Mouse (Mus musculus): ENCODE measurements around the gene Dctn2.
"Not testable (repeated sequence)": the region's sequence is repeated elsewhere in the genome, so short reads cannot be mapped to it uniquely, and the experiment has no call there.

The Dctn2 gene

DNA sequence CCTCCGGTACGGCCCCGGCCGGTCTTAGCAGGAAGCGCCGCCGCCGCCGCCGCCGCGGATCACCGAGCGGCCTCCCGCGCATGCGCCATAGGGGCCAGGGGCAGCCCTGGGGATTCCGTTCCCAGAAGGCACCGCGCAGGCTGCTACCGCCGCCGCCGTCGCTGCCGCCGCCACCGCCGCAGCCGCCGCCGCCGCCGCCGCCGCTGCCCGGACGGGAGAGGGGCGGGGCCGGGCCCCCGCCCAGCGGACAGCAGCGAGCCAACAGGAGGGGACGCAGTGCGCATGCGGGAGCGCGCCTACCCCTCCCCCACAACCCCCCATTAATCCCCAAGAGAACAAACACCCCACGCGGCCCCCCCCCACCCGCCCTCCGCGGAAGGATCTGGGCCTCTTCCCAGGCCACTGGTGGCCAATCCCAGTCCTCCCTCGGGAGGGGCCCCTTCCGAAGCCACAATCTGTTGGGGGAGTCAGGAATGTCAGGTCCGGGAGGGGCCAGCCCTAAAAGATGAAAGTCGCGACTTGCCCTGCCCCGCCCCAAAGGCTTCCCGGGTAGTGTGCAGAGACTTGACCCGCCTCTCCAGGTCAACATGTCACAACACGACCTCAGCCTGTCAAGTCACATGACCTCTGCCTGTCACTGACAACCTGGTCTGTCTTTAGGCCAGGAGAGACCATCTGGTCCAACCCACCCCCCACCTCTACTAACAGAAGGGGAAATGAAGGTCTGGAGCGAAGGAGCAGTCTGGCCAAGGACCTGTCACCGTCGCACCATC, 22.8 kb downstream of the Dctn2 start, which contains the start of gene Mbd6:
Mbd6 (minus strand) TSS at position 219 of the 773 bp plus-strand sequence.
- DNase-seq (ENCODE audit: low spot score in 2 of 2): peak; percentile 70 to 79

DNA sequence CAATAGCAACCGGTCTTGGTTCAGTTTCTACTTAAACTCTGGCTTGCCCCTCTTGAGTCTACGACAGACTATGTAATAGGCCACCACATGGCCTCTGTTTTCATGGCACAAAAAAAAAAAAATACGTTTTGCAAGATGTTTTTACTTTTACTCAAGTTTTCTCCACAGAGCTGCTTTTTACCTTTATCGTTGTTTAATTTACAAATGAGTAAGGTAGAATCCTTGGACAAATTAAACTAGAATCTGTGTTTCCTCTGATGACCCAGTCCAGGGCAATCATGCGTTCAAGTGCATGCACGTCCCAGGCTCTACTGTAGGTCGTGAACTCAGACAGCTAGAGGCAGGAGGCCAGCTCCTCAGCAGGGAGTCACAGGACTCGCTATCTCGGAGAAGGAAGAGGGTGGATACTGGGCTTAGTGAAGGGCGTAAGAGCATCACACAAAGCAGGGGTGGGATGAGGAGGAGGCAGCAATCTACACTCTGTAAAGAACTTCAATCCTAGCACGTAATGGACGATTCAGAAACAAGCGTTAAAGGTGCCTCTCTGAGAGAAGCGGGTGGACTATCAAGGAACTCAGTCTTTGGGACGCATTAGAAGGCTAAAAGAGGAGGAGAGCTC, 23.5 kb downstream of the Dctn2 start:
- DNase-seq (ENCODE audit: low spot score in 2 of 2): peak; percentile 34 to 57

DNA sequence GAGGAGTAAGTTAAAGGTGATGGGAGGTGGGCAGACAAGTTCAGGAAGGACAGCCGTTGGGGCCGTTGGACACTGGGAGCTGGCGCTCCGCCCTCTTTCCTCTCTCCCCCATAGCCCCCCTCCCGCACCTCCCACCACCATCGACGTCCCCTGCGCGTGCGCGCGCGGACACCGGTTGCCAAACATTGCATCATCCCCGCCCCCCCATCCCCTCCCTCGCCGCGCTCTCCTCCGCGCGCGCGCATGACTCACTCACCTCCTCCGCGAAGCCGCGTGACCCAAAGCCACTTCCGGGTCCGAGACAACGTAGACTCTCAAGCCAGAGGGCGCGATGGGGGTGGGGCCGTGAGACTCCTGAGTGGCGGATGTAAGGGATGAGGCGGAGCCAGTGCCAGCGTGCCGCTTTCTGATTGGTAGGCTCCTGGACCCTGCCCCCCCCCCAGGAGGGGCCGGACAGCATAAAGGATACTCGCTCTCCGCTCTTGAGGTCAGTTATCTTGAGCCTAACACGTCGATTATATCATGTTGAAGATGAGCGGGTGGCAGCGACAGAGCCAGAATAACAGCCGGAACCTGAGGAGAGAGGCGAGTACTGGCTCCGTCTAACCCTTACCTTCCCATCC, 24.2 kb downstream of the Dctn2 start:
- peak; percentile 99 to 100 for DNase-seq (ENCODE audit: low spot score in 2 of 2)

DNA sequence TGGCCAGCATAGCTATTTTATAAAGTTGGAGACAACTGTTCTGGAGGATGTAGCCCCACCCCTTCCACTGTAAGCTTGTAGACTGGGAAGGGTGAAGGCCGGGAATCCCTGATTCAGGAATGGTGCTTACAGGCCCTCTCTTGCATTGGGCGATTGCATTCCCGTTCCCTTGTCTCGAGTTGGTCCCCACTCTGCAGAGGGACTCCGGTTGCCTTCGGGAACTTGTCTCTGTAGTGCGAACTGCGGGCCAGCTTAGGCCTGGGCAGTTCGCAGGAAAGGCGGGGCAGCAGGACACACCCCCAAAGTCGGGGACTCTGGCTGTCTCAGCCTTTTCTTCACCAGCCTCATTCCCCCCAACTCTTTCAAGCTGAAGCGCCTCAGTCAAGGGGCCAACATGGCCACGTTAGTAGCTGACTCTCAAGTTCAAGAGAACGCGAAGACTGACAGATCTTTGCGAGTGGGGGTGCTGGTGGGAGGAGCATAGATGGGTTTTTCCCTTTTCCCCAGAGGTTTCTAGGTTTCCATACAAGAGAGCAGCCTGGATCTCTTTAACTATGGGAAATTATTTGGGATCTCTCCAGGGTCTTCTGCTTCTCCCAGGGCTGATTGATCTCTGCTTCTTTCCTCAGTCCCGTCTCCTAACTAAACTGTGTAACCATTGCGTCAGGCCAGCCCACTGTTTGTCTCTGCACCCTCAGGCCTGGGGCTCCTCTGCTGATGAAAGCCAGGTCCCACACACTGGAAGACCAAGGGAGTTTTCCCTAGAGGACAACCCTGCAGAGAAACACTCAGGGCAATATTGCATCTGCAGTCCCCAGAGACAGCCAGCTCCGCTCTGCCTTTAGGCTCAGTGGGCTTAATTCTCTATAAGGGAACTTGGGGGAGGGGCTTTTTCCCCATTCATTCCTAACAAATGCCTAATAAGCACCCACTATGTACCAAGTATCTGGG, 25.0 kb downstream of the Dctn2 start:
- DNase-seq (ENCODE audit: low spot score in 2 of 2): no peak

DNA sequence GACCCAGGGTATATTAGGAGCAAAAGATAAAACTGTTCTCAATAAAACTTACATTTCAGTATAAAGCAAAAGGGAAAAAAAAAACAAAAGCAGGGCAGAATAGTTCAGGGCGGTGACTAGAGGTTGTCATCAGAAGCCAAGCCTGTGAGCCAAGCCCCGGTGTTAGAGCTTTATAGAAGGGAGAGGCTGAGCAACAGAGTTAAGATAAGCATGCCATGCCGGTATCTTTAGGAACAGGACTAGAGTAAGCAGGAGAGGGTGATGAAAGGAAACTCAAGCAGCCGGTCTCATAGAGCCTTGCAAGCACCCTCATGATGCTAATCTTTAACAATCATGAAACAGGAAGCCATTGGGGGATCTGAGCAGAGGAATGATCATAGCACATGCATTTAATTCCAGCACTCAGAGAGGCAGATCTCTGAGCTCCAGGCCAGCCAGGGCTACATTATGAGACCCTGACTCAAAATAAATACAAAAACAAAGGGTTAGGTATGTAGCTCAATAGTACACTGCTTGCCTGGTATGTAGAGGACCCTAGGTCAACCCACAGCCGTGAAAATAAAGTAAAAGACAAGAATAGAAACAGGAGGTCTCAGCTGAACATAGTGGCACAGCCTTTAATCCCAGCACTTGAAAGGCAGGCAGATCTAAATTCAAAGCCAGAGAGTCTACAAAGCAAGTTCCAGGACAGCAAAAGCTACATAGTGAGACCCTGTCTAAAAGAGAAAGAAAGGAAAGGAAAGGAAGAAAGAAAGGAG, 25.9 kb downstream of the Dctn2 start:
- DNase-seq (ENCODE audit: low spot score in 2 of 2): no peak

DNA sequence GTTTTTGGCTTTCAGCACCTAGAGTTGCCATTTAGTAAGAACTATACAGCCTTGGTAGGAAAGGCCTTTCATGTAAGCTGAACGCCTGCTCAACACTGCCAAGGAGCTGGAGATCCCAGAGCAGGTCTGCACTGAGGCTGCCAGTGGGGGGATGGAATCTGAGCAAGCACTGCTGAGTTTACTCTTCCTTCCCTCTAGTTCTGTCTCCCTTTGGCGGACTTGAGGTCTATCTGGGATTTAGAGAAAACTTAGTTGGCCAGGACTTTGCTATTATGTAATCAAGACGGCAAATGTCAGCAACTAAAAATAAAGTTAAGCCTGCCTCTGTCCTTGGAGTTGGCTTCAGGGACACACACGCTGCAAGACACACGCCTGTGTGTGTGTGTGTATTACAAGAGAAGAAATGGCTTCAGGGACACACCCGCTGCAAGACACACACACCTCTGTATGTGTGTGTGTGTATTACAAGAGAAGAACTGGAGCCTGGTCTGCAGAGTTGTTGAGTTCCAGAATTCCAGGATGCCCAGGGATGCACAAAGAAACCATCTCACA, 26.9 kb downstream of the Dctn2 start:
- DNase-seq (ENCODE audit: low spot score in 2 of 2): no peak

DNA sequence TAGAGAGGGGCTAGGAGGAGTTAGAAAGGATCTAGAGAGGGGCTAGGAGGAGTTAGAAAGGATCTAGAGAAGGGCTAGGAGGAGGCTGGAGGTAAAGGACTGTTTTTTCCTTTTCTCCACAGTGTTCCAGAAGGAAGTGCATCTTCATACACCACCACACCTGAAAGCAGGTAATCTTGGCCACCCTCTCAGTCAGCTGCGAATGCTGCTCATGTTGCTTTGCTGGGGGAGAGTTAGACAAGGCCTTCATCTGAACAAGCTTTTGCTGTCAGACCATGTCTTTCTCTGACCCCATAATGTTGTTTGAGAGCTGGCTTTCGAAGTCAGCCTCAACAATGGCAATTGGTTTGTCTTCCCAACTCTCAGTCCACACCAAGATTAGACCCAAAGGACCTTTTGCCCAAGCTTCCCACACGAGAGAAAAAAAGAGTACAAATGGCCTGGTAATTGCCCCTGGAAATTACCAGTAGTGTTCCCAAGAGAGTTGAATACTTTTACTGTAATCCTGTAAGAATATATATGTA, 27.5 kb downstream of the Dctn2 start:
- DNase-seq (ENCODE audit: low spot score in 2 of 2): no peak

DNA sequence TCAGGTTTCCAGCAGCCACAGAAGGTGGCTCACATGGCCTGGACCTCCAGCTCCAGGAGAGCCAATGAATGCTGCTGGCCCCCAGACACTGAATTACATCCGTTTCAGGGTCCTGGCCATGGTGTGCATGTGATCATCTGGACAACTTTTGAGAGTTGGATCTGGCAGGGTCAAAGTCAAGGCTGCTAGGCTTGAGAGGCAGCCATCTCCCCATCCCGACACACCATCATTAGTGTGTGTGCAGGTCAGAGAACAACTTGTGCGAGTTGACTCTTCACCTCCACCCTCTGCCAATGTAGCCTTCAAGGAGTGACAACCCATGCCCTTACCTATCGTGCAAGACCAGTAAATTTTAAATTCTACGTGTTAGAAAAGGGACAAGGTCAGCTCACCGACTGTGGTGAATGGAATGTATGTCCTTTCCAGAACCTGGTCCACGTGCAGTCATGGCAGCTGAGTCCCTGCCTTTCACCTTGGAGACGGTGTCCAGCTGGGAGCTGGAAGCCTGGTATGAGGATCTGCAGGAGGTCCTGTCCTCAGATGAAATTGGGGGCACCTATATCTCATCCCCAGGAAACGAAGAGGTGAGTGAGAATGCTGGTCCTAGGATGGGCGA, 28.8 kb downstream of the Dctn2 start:
- DNase-seq (ENCODE audit: low spot score in 2 of 2): no peak

DNA sequence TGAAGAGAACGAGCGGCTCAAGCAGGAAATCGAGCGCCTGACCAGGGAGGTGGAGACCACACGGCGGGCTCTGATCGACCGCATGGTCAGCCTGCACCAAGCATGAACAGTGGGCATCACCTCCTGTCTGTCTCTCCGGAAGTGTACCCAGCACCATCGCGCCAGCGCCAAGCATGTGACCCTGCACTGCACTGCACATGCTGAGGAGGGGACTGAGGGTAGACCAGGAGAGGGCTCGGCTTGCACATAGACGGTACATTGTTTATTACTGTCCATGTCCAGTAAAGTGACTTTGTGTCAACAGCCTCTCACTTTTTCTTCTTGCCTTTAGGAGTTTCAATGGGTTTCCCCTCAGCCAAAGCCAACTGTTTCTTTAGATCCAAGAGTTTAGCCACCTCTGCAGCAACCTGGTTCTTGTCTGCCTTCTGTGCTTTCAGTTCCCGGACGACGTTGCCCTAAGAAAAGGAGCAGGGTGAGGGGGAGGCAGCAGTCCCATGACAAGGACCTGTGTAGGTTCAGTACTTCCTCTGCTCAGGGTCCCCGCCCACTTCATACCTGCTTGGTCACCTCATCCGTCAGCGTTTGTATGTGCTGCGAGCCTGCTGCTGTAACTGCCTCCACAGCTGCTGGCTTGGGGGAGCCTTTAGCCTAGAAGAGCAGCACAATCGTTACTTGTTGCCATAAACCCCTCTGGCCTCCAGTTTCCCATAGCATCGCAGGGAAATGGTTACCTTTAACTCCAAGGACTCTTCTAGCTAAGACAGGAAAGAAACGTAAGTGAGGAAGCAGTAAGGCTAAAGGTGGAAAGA, 30.0 kb downstream of the Dctn2 start:
- no peak for DNase-seq (ENCODE audit: low spot score in 2 of 2)

DNA sequence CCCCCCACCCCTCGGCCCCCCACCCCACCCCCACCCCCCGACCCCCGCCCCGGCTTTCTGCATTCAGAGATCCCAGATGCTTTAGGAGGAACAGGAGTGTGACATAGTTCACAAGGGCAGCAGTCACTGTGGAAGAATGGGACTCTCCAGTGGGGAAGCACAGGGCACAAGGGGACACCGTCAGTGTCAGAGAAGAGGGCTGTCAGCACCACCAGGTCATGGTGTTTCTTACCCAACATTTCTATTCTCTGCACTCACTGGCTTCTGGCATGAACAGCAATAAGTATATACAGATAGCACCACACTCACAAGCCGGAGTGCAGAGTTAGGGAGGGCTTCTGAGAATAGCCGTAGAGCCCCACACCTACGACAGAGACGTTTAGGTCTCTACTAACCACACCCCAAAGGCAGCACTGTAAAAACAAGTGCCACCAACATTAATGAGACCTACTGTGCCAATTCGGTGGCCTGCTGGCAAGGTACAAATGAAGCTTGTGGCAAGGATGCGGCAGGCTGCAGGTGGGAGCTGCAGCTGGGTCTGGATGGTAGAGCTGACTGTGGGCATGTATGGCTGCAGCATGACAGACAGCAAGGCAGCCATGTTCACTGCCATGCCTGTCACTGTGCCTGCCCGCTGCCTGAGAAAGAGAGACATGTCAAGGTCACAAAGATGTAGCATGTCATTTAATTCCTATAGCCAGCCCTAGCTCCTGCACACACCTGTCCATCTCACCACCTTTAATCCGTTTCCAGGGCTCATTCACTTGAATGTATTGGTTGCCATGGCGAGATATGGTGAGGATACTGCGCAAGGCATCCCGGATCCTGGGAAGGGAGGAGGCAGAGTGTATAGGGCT, 31.1 kb downstream of the Dctn2 start:
- DNase-seq (ENCODE audit: low spot score in 2 of 2): no peak

DNA sequence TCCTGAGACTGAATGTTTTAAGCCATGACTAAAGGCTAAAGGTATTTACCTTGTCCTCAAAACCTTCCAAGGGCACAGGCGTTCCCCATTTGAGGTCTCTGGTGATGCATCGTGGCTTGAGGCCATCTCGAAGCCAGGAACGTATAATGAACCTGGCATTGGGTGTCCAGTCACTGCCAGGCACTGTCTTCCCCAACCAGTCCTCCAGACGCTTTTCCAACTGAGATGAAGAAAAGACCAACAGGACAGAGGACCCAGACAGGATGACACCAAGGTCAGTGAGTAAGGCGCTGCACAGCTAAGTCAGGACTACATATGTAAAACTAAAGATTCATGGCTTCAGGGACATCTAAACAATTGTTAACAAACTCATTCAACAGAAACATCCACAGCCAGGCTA, 34.2 kb downstream of the Dctn2 start:
- no peak for DNase-seq (ENCODE audit: low spot score in 2 of 2)

DNA sequence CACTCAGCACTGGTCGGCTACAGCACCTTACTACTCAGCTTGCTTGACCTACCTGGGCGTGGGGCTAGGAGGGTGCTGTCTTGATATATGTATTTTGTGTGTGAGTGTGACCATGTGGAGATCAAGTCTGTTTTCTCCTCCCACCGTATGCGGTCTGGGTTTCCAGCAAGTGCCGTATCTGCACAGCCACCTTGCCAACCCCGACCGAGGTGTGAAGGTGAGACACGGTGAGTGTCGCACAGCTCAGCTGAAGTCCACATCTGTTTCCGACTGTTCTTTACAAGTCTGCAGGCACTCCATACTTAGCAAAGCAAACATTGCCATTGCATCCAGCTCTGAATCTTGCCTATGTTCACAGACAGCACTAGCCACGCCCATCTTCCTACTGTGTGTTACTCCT, 37.0 kb downstream of the Dctn2 start:
- no peak for DNase-seq (ENCODE audit: low spot score in 2 of 2)

DNA sequence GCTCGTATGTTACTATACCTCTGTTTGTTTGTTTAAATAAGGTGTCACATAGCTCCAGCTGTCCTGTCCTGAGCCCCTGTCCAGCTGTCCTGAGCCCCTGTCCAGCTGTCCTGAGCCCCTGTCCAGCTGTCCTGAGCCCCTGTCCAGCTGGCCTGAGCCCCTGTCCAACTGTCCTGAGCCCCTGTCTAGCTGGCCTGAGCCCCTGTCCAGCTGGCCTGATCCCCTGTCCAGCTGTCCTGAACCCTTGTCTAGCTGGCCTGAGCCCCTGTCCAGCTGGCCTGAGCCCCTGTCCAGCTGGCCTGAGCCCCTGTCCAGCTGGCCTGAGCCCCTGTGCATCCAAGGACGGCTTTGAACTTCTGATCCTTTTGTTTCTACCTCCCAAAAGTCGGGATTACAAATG, 43.0 kb downstream of the Dctn2 start:
- DNase-seq (ENCODE audit: low spot score in 2 of 2): not testable (repeated sequence)

DNA sequence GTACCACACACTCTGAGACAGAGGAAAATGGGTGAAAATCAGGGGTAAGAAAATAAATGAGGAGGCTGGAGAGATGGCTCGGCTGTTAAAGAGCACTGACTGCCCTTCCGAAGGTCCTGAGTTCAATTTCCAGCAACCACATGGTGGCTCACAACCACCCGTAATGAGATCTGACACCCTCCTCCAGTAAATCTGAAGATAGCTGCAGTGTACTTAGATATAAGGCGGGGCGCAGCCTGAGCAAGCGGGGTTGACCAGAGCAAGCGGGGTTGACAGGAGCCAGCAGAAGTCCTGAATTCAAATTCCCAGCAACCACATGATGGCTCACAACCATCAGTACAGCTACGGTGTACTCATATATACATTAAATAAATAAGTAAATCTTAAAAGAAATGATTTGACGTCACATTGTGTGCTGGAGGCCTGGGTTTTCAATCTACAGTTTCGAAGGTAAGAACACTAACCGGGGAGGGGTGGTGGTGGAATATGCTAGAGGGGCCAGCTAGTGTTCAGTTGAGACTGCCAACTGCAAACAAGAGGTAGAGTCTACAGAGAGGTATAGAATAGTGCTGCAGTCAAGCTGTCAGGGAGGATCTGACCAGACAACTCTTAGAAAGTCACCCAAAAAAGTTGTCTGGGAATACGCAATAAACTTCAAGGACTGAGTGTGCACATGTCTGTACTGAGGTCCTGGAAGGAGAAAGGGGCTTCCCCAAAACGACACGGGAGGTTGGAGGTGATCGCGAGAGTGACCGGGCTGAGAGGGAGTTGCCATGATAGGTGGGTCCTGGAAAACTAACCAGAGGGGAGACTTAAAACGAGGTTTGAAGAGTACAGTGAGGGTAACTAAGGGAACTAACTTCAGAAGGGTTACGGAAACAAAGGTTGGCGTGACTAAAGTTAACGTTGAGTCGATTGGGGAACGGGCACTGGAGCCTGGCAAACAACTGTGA, 44.6 kb downstream of the Dctn2 start:
- DNase-seq (ENCODE audit: low spot score in 2 of 2): no peak

DNA sequence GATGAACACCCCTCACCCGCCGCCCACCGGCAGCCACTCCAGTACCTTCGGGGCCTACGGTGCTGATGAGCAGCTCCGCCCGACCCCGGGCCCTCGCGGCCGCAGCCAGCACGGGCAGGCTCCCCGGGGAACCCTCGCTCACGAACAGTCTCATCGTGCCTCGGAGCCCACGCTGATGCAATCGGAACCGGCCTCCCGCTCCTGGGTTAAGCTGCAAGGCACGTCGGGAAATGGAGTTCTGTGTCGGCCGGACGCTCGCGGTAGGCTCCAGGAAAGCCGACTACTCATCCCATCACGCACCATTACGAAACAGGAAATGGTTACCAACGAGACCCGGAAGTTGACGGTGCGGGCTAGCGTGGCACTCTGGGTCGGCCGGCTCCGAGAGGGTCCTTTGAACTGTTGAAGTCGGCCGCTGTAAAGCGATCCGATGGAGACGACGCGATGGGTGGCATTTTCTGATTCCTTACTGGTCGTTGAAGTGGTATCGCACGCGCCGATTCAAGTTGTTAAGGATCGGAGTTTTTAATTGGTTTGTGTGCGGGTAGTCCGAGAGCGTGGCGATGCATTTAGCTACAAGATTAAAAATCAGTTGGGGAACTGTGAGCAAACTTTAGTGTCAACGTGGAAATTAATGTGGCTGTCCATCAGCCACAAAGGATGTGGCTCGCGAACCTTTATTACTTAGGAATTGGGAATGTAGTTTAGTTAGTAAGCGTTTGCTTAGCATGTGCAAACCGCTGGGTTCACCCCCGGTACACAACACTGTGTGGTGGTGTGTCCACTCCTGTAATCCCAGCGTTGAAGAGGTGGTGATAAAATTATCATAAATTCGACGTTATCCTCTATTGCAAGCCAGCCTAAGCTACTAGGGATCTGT, 45.5 kb downstream of the Dctn2 start, which contains the start of gene Mars:
Mars (minus strand) TSS at position 311 of the 880 bp plus-strand sequence.
- peak; percentile 90 for DNase-seq (ENCODE audit: low spot score in 2 of 2)

DNA sequence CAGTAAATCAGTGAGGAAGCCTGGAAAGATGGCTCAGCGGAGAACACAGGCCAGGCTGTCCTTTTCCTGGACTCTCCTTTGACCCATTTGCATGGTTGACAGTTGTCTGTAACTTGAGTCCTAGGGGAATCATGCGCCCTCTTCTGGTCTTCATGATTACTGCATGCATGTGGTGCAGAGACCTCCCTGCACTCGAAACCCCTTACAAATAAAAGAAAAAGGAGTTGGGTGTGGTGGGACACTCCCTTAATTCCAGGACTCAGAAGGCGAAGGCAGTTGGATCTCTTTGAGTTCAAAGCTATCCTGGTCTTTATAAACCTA, 46.1 kb downstream of the Dctn2 start:
- peak; percentile 61 to 73 for DNase-seq (ENCODE audit: low spot score in 2 of 2)
